Mouse (Mus musculus) myocyte (in vitro differentiated cells): ENCODE measurements around the gene Xrcc1.

Experiments
- POLR2A ChIP-seq: IDR thresholded peaks from one replicate; pipeline ENCODE4 v1.6.1; 2011; ENCODE audit warnings: low read depth, mild to moderate bottlenecking, control low read depth, moderate library complexity; ENCODE audit not compliant: insufficient read length
- USF1 ChIP-seq: IDR thresholded peaks from one replicate; pipeline ENCODE4 v1.6.1; 2011; ENCODE audit warnings: low read depth, mild to moderate bottlenecking, control low read depth, moderate library complexity

- TF ChIP-seq USF1 = no peak
- no peak for TF ChIP-seq POLR2A
Measured at GRCm38 (mm10) chr7:24566206-24566605, 20.1 kb downstream of the Xrcc1 start.
